Mouse (Mus musculus): ENCODE results near the gene Afp. TPM values are rescaled to one million over a fixed set of nuclear protein-coding genes. Genes with fewer than 3 reads are reported as not detected.

Gene Afp
- polyA plus RNA-seq, 1 experiment from 2014 or later, result 1.1 TPM

GRCm38 (mm10) chr5:90488323-90488722 lies 2.2 kb upstream of the Afp start:
- WGBS, result 78% methylated on average over 7 of the region's 7 CpGs
- Histone ChIP-seq H3K36me3 (ENCODE audit: control insufficient read depth, insufficient read depth, low read length) (no peaks in the 10 kb centered on the region), H3K4me1 (ENCODE audit: control insufficient read depth in 2 of 2, insufficient read depth in 2 of 2, low read length in 2 of 2) (no peaks in the 10 kb centered on the region), H3K4me2 (ENCODE audit: low read length) (no peak overlapping the region), H3K27me3 (ENCODE audit: control insufficient read depth, insufficient read depth, low read length) (no peaks in the 10 kb centered on the region), H3K4me3 (ENCODE audit: control insufficient read depth in 1 of 2, insufficient read depth in 1 of 2, low read depth in 1 of 2, low read length in 2 of 2) (no peak overlapping the region), H3K27ac (replicated peaks in 1 of 2; ENCODE audit: control insufficient read depth in 1 of 2, insufficient read depth in 1 of 2, low read depth in 2 of 2, low read length in 2 of 2) (no peak overlapping the region), H3K9ac (ENCODE audit: low read length) (no peak overlapping the region), H3K9me3 (ENCODE audit: control insufficient read depth, low read length) (no peaks in the 10 kb centered on the region)
- no peak for ATAC-seq (ENCODE audit: insufficient number of reproducible peaks, insufficient read depth, low FRiP score, low read depth)

- no peak for ATAC-seq (ENCODE audit: insufficient number of reproducible peaks, insufficient read depth, low FRiP score, low read depth)
- no peaks in the 10 kb centered on the region for H3K9me3 ChIP-seq (ENCODE audit: control insufficient read depth, low read length)
- H3K9ac ChIP-seq (ENCODE audit: low read length), result no peak overlapping the region
- H3K27me3 ChIP-seq (ENCODE audit: control insufficient read depth, insufficient read depth, low read length), result no peaks in the 10 kb centered on the region
- no peaks in the 10 kb centered on the region for H3K36me3 ChIP-seq (ENCODE audit: control insufficient read depth, insufficient read depth, low read length)
- H3K27ac ChIP-seq (replicated peaks in 1 of 2; ENCODE audit: control insufficient read depth in 1 of 2, insufficient read depth in 1 of 2, low read depth in 2 of 2, low read length in 2 of 2), result no peak overlapping the region
- H3K4me3 ChIP-seq (ENCODE audit: control insufficient read depth in 1 of 2, insufficient read depth in 1 of 2, low read depth in 1 of 2, low read length in 2 of 2), result no peak overlapping the region
- H3K4me1 ChIP-seq (ENCODE audit: control insufficient read depth in 2 of 2, insufficient read depth in 2 of 2, low read length in 2 of 2), result no peaks in the 10 kb centered on the region
- 72% methylated on average over 9 of the region's 9 CpGs for WGBS
- peak overlapping the region; percentile 47 for H3K4me2 ChIP-seq (ENCODE audit: low read length)
These were observed 1.9 kb downstream of the Afp start for GRCm38 (mm10) chr5:90492440-90492839.

GRCm38 (mm10) chr5:90494308-90494707 lies 3.8 kb downstream of the Afp start:
- Histone ChIP-seq H3K36me3 (ENCODE audit: control insufficient read depth, insufficient read depth, low read length) (no peaks in the 10 kb centered on the region), H3K27ac (replicated peaks in 1 of 2; ENCODE audit: control insufficient read depth in 1 of 2, insufficient read depth in 1 of 2, low read depth in 2 of 2, low read length in 2 of 2) (no peak overlapping the region), H3K9me3 (ENCODE audit: control insufficient read depth, low read length) (no peaks in the 10 kb centered on the region), H3K9ac (ENCODE audit: low read length) (no peak overlapping the region), H3K4me3 (ENCODE audit: control insufficient read depth in 1 of 2, insufficient read depth in 1 of 2, low read depth in 1 of 2, low read length in 2 of 2) (no peak overlapping the region), H3K4me1 (ENCODE audit: control insufficient read depth in 2 of 2, insufficient read depth in 2 of 2, low read length in 2 of 2) (no peaks in the 10 kb centered on the region), H3K4me2 (ENCODE audit: low read length) (no peak overlapping the region), H3K27me3 (ENCODE audit: control insufficient read depth, insufficient read depth, low read length) (no peaks in the 10 kb centered on the region)
- WGBS, result 90% methylated on average over 4 of the region's 4 CpGs
- ATAC-seq (ENCODE audit: insufficient number of reproducible peaks, insufficient read depth, low FRiP score, low read depth), result no peak

GRCm38 (mm10) chr5:90499509-90499908 lies 9.0 kb downstream of the Afp start:
- Histone ChIP-seq H3K36me3 (ENCODE audit: control insufficient read depth, insufficient read depth, low read length) (no peaks in the 10 kb centered on the region), H3K9ac (ENCODE audit: low read length) (no peak overlapping the region), H3K27me3 (ENCODE audit: control insufficient read depth, insufficient read depth, low read length) (no peaks in the 10 kb centered on the region), H3K27ac (replicated peaks in 1 of 2; ENCODE audit: control insufficient read depth in 1 of 2, insufficient read depth in 1 of 2, low read depth in 2 of 2, low read length in 2 of 2) (no peak overlapping the region), H3K4me3 (ENCODE audit: control insufficient read depth in 1 of 2, insufficient read depth in 1 of 2, low read depth in 1 of 2, low read length in 2 of 2) (no peak overlapping the region), H3K9me3 (ENCODE audit: control insufficient read depth, low read length) (no peaks in the 10 kb centered on the region), H3K4me1 (ENCODE audit: control insufficient read depth in 2 of 2, insufficient read depth in 2 of 2, low read length in 2 of 2) (no peaks in the 10 kb centered on the region), H3K4me2 (ENCODE audit: low read length) (no peak overlapping the region)
- WGBS, result 80% methylated on average over 7 of the region's 7 CpGs
- no peak for ATAC-seq (ENCODE audit: insufficient number of reproducible peaks, insufficient read depth, low FRiP score, low read depth)

GRCm38 (mm10) chr5:90500714-90501113 lies 10.2 kb downstream of the Afp start:
- Histone ChIP-seq H3K4me1 (ENCODE audit: control insufficient read depth in 2 of 2, insufficient read depth in 2 of 2, low read length in 2 of 2) (no peaks in the 10 kb centered on the region), H3K27me3 (ENCODE audit: control insufficient read depth, insufficient read depth, low read length) (no peaks in the 10 kb centered on the region), H3K9ac (ENCODE audit: low read length) (no peak overlapping the region), H3K4me3 (ENCODE audit: control insufficient read depth in 1 of 2, insufficient read depth in 1 of 2, low read depth in 1 of 2, low read length in 2 of 2) (no peak overlapping the region), H3K27ac (replicated peaks in 1 of 2; ENCODE audit: control insufficient read depth in 1 of 2, insufficient read depth in 1 of 2, low read depth in 2 of 2, low read length in 2 of 2) (no peak overlapping the region), H3K4me2 (ENCODE audit: low read length) (no peak overlapping the region), H3K36me3 (ENCODE audit: control insufficient read depth, insufficient read depth, low read length) (no peaks in the 10 kb centered on the region), H3K9me3 (ENCODE audit: control insufficient read depth, low read length) (no peaks in the 10 kb centered on the region)
- WGBS, result 4% methylated on average over 6 of the region's 6 CpGs
- no peak for ATAC-seq (ENCODE audit: insufficient number of reproducible peaks, insufficient read depth, low FRiP score, low read depth)

- WGBS, result 77% methylated on average over 5 of the region's 5 CpGs
- Histone ChIP-seq H3K4me3 (ENCODE audit: control insufficient read depth in 1 of 2, insufficient read depth in 1 of 2, low read depth in 1 of 2, low read length in 2 of 2) (no peak overlapping the region), H3K27me3 (ENCODE audit: control insufficient read depth, insufficient read depth, low read length) (no peaks in the 10 kb centered on the region), H3K4me1 (ENCODE audit: control insufficient read depth in 2 of 2, insufficient read depth in 2 of 2, low read length in 2 of 2) (no peaks in the 10 kb centered on the region), H3K4me2 (ENCODE audit: low read length) (no peak overlapping the region), H3K36me3 (ENCODE audit: control insufficient read depth, insufficient read depth, low read length) (no peaks in the 10 kb centered on the region), H3K9me3 (ENCODE audit: control insufficient read depth, low read length) (no peaks in the 10 kb centered on the region), H3K9ac (ENCODE audit: low read length) (no peak overlapping the region), H3K27ac (replicated peaks in 1 of 2; ENCODE audit: control insufficient read depth in 1 of 2, insufficient read depth in 1 of 2, low read depth in 2 of 2, low read length in 2 of 2) (no peak overlapping the region)
- ATAC-seq (ENCODE audit: insufficient number of reproducible peaks, insufficient read depth, low FRiP score, low read depth), result no peak
These were observed 11.2 kb downstream of the Afp start for GRCm38 (mm10) chr5:90501752-90502151.

GRCm38 (mm10) chr5:90504742-90505141 lies 14.2 kb downstream of the Afp start:
- 68% methylated on average over 11 of the region's 11 CpGs for WGBS
- no peaks in the 10 kb centered on the region for H3K4me1 ChIP-seq (ENCODE audit: control insufficient read depth in 2 of 2, insufficient read depth in 2 of 2, low read length in 2 of 2)
- no peak overlapping the region for H3K27ac ChIP-seq (replicated peaks in 1 of 2; ENCODE audit: control insufficient read depth in 1 of 2, insufficient read depth in 1 of 2, low read depth in 2 of 2, low read length in 2 of 2)
- no peaks in the 10 kb centered on the region for H3K9me3 ChIP-seq (ENCODE audit: control insufficient read depth, low read length)
- H3K27me3 ChIP-seq (ENCODE audit: control insufficient read depth, insufficient read depth, low read length), result no peaks in the 10 kb centered on the region
- no peak overlapping the region for H3K9ac ChIP-seq (ENCODE audit: low read length)
- H3K4me2 ChIP-seq (ENCODE audit: low read length), result no peak overlapping the region
- no peaks in the 10 kb centered on the region for H3K36me3 ChIP-seq (ENCODE audit: control insufficient read depth, insufficient read depth, low read length)
- H3K4me3 ChIP-seq (ENCODE audit: control insufficient read depth in 1 of 2, insufficient read depth in 1 of 2, low read depth in 1 of 2, low read length in 2 of 2), result no peak overlapping the region
- ATAC-seq (ENCODE audit: insufficient number of reproducible peaks, insufficient read depth, low FRiP score, low read depth), result no peak

GRCm38 (mm10) chr5:90506507-90506906 lies 16.0 kb downstream of the Afp start:
- WGBS, result 75% methylated on average over 2 of the region's 2 CpGs

More at GRCm38 (mm10) chr5:90506507-90506906, 16.0 kb downstream of the Afp start:
- H3K9ac ChIP-seq (ENCODE audit: low read length), result no peak overlapping the region
- H3K4me2 ChIP-seq (ENCODE audit: low read length), result no peak overlapping the region
- H3K9me3 ChIP-seq (ENCODE audit: control insufficient read depth, low read length), result no peaks in the 10 kb centered on the region
- H3K27me3 ChIP-seq (ENCODE audit: control insufficient read depth, insufficient read depth, low read length), result no peaks in the 10 kb centered on the region
- H3K36me3 ChIP-seq (ENCODE audit: control insufficient read depth, insufficient read depth, low read length), result no peaks in the 10 kb centered on the region
- H3K27ac ChIP-seq (replicated peaks in 1 of 2; ENCODE audit: control insufficient read depth in 1 of 2, insufficient read depth in 1 of 2, low read depth in 2 of 2, low read length in 2 of 2), result no peak overlapping the region
- H3K4me3 ChIP-seq (ENCODE audit: control insufficient read depth in 1 of 2, insufficient read depth in 1 of 2, low read depth in 1 of 2, low read length in 2 of 2), result no peak overlapping the region
- ATAC-seq (ENCODE audit: insufficient number of reproducible peaks, insufficient read depth, low FRiP score, low read depth), result no peak
- H3K4me1 ChIP-seq (ENCODE audit: control insufficient read depth in 2 of 2, insufficient read depth in 2 of 2, low read length in 2 of 2), result no peaks in the 10 kb centered on the region
